ENCODE assay signal across 19 mouse cellular contexts in genomic region chr15:88675998-88676397, GRCm38 (mm10). TPM values are rescaled to one million over a fixed set of nuclear protein-coding genes. Genes with fewer than 3 reads are reported as not detected.
DNase-seq lines count a peak whose midpoint lies in the region; ATAC-seq and TF ChIP-seq lines count a peak whose summit lies in the region.
"Had no signal": no experiment of that assay in that cellular context is flagged by ENCODE, and none has a peak within 500 bp of the region (broad histone marks: within the 10 kb centered on the region; RNA-seq: fewer than 3 reads in every experiment).

No protein-coding gene starts in this region.

- DNase-seq in hindbrain, embryonic 10.5 days (ENCODE audit: low spot score): no peak
- peak; percentile 49 for DNase-seq in MN1 (ENCODE audit: low spot score)
- peak; percentile 33 for DNase-seq in brain, embryonic 14.5 days (ENCODE audit: low read depth)
- peak; percentile 21 for DNase-seq in hindbrain, postnatal 0 days (ENCODE audit: low spot score)
- DNase-seq in ovary, adult 18-20 months (ENCODE audit: low spot score): no peak
- no peak for DNase-seq in kidney, adult 2 months
- DNase-seq: adrenal gland, adult 8-10 months; cerebellum, adult 11-12 months; cerebellum, adult 9-10 months; cerebellum, postnatal 25 days; gastrocnemius, postnatal 10 days; heart, adult 2 months; kidney, adult 8-10 months had no signal

- no peak for TF ChIP-seq CTCF in brain, embryonic 14.5 days (IDR thresholded peaks at IDR 0.05; ENCODE audit: borderline replicate concordance, extremely low read depth, insufficient read depth, insufficient read length)
- no peak for TF ChIP-seq CTCF in hindbrain, postnatal 0 days (IDR thresholded peaks at IDR 0.05; ENCODE audit: low read depth)
- no peak for TF ChIP-seq CTCF in kidney, adult 2 months (conservative IDR thresholded peaks at IDR 0.05; ENCODE audit: insufficient read depth, insufficient read length, low read depth, low read length)

- no peak overlapping the region for H3K4me3 ChIP-seq in hindbrain, embryonic 13.5 days
- H3K4me3 ChIP-seq in hindbrain, embryonic 10.5 days: no peak overlapping the region
- H3K4me3 ChIP-seq in hindbrain, postnatal 0 days (ENCODE audit: low read length): no peak overlapping the region
- H3K4me3 ChIP-seq in kidney, adult 2 months (ENCODE audit: insufficient read depth, low read depth, low read length): no peak overlapping the region
- H3K4me3 ChIP-seq: embryonic facial prominence, embryonic 13.5 days; heart, adult 2 months; heart, embryonic 15.5 days; intestine, embryonic 15.5 days had no signal

- ATAC-seq in hindbrain, embryonic 13.5 days (ENCODE audit: low FRiP score): peak; percentile 61
- no peak for ATAC-seq in hindbrain, postnatal 0 days
- ATAC-seq: forebrain, embryonic 14.5 days; intestine, embryonic 15.5 days had no signal

- peaks cover 14% of the 10 kb centered on the region; the same call in 1 of the 2 replicates for H3K4me1 ChIP-seq in hindbrain, embryonic 13.5 days (replicated peaks)
- H3K4me1 ChIP-seq in hindbrain, embryonic 10.5 days (replicated peaks): 0 out of 2 replicates have a peak, but pooled peaks cover 3% of the 10 kb centered on the region
- no peaks in the 10 kb centered on the region for H3K4me1 ChIP-seq in hindbrain, postnatal 0 days (ENCODE audit: insufficient read depth, low read length)
- no peaks in the 10 kb centered on the region for H3K4me1 ChIP-seq in kidney, adult 2 months (ENCODE audit: control insufficient read depth, insufficient read depth, low read length)
- H3K4me1 ChIP-seq: embryonic facial prominence, embryonic 13.5 days; intestine, embryonic 15.5 days had no signal

- H3K4me2 ChIP-seq in hindbrain, embryonic 13.5 days: no peak overlapping the region
- H3K4me2 ChIP-seq in hindbrain, postnatal 0 days (ENCODE audit: low read depth, low read length): no peak overlapping the region
- H3K4me2 ChIP-seq: embryonic facial prominence, embryonic 13.5 days; heart, embryonic 11.5 days; heart, embryonic 15.5 days; intestine, embryonic 15.5 days had no signal

- no peak overlapping the region for H3K9ac ChIP-seq in hindbrain, embryonic 13.5 days
- H3K9ac ChIP-seq in hindbrain, postnatal 0 days (replicated peaks; ENCODE audit: low read length): no peak overlapping the region
- H3K9ac ChIP-seq: embryonic facial prominence, embryonic 13.5 days; heart, embryonic 15.5 days; intestine, embryonic 15.5 days had no signal

- WGBS in hindbrain, embryonic 13.5 days: 70% methylated on average over 5 of the region's 5 CpGs
- WGBS in hindbrain, embryonic 10.5 days: 82% methylated on average over 5 of the region's 5 CpGs
- 57% methylated on average over 5 of the region's 5 CpGs for WGBS in hindbrain, postnatal 0 days
- 75% methylated on average over 5 of the region's 5 CpGs for WGBS in kidney, adult 2 months

- H3K27me3 ChIP-seq in hindbrain, embryonic 13.5 days: no peaks in the 10 kb centered on the region
- no peaks in the 10 kb centered on the region for H3K27me3 ChIP-seq in hindbrain, embryonic 10.5 days (ENCODE audit: insufficient read depth, poor library complexity, severe bottlenecking)
- H3K27me3 ChIP-seq in hindbrain, postnatal 0 days (ENCODE audit: insufficient read depth, low read length): no peaks in the 10 kb centered on the region
- H3K27me3 ChIP-seq in kidney, adult 2 months (replicated peaks; ENCODE audit: control insufficient read depth, insufficient read depth, low read length): no peaks in the 10 kb centered on the region
- H3K27me3 ChIP-seq: embryonic facial prominence, embryonic 13.5 days; heart, embryonic 15.5 days; intestine, embryonic 15.5 days had no signal

- H3K27ac ChIP-seq in hindbrain, embryonic 13.5 days: 0 out of 2 replicates have a peak overlapping the region, but pooled peaks have one; percentile 19
- H3K27ac ChIP-seq in hindbrain, embryonic 10.5 days: no peak overlapping the region
- no peak overlapping the region for H3K27ac ChIP-seq in hindbrain, postnatal 0 days
- H3K27ac ChIP-seq in kidney, adult 2 months (ENCODE audit: insufficient read depth, low read depth, low read length): no peak overlapping the region
- H3K27ac ChIP-seq: embryonic facial prominence, embryonic 13.5 days; heart, adult 2 months; heart, embryonic 15.5 days; intestine, embryonic 15.5 days had no signal

- no peaks in the 10 kb centered on the region for H3K9me3 ChIP-seq in hindbrain, embryonic 13.5 days
- H3K9me3 ChIP-seq in hindbrain, embryonic 10.5 days: no peaks in the 10 kb centered on the region
- H3K9me3 ChIP-seq in hindbrain, postnatal 0 days (ENCODE audit: low read length): no peaks in the 10 kb centered on the region
- H3K9me3 ChIP-seq: embryonic facial prominence, embryonic 13.5 days; heart, embryonic 15.5 days; intestine, embryonic 15.5 days had no signal

- no peak for TF ChIP-seq POLR2A in brain, embryonic 14.5 days (IDR thresholded peaks at IDR 0.05; ENCODE audit: borderline replicate concordance, extremely low read depth, insufficient read depth, insufficient read length, poor library complexity, severe bottlenecking)
- no peak for TF ChIP-seq POLR2A in kidney, adult 2 months (IDR thresholded peaks at IDR 0.05; ENCODE audit: low read depth, low read length)

- H3K36me3 ChIP-seq in hindbrain, embryonic 13.5 days: no peaks in the 10 kb centered on the region
- no peaks in the 10 kb centered on the region for H3K36me3 ChIP-seq in hindbrain, embryonic 10.5 days
- H3K36me3 ChIP-seq in hindbrain, postnatal 0 days (ENCODE audit: insufficient read depth, low read length): no peaks in the 10 kb centered on the region
- no peaks in the 10 kb centered on the region for H3K36me3 ChIP-seq in kidney, adult 2 months (ENCODE audit: control insufficient read depth, insufficient read depth, low read length)
- H3K36me3 ChIP-seq: embryonic facial prominence, embryonic 13.5 days; heart, embryonic 15.5 days; intestine, embryonic 15.5 days had no signal

RNA-seq across cellular contexts. Expression of gene Brd1, which starts 58.0 kb away (rescaled TPM):
- polyA plus RNA-seq in hindbrain, embryonic 13.5 days (2015; fragmentation: Nextera tagmentation; extraction: Ambion mirVana): 23.2 and 25.4 TPM in 2 replicates
- polyA plus RNA-seq in hindbrain, embryonic 10.5 days (2016; fragmentation: Nextera tagmentation; extraction: Ambion mirVana): 16.9 and 19.6 TPM in 2 replicates
- polyA plus RNA-seq in brain, embryonic 14.5 days (2012; rRNA removed): 22.7 and 35.9 TPM in 2 replicates
- 43.5 and 45.2 TPM in 2 replicates for total RNA-seq in hindbrain, postnatal 0 days (2014; rRNA removed)
- polyA plus RNA-seq in hindbrain, postnatal 0 days (2015; fragmentation: Nextera tagmentation; extraction: Ambion mirVana): 12.4 and 13.1 TPM in 2 replicates
- polyA plus RNA-seq in kidney, adult 2 months (2012; rRNA removed): 11.0 and 11.6 TPM in 2 replicates

Comparison
In these comparisons a context has a peak if more than half of its experiments do, and no peak if none do; other contexts are left out.
1. DNase-seq: peak in MN1 (single experiment), brain, embryonic 14.5 days (single experiment) and hindbrain, postnatal 0 days (single experiment); none in hindbrain, embryonic 10.5 days (single experiment), ovary, adult 18-20 months (single experiment) and kidney, adult 2 months (single experiment).